Mouse (Mus musculus) midbrain, postnatal 0 days (tissue): ENCODE measurements around the gene Pef1. TPM values are rescaled to one million over a fixed set of nuclear protein-coding genes. Genes with fewer than 3 reads are reported as not detected.

Experiments used
- ATAC-seq: fragments of 200-750 bp; cut with Nextera tagmentation; 2 replicates; pipeline ENCODE4 v1.8.0; 2017; ENCODE audit warnings: moderate number of reproducible peaks, mild to moderate bottlenecking, moderate TSS enrichment, moderate library complexity; ENCODE audit not compliant: low FRiP score
- DNase-seq: peaks from one replicate; pipeline ENCODE4 v3.0.0-alpha.2; 2015; ENCODE audit warnings: low spot score
- H3K27ac ChIP-seq: fragments of 300-500 bp; sonication (generic); 2 replicates; pipeline ENCODE4 v1.5.1; 2014; ENCODE audit warnings: low read depth, mild to moderate bottlenecking, low read length, mixed read lengths
- H3K27me3 ChIP-seq: fragments of 300-500 bp; sonication (generic); 2 replicates; pipeline ENCODE4 v1.6.1; 2014; ENCODE audit warnings: low read length, control low read depth, mixed read lengths; ENCODE audit not compliant: insufficient read depth
- H3K36me3 ChIP-seq: fragments of 300-500 bp; sonication (generic); 2 replicates; pipeline ENCODE4 v1.6.1; 2014; ENCODE audit warnings: low read length, control low read depth, mixed read lengths; ENCODE audit not compliant: insufficient read depth
- H3K4me1 ChIP-seq: fragments of 300-500 bp; sonication (generic); 2 replicates; pipeline ENCODE4 v1.6.1; 2014; ENCODE audit warnings: mild to moderate bottlenecking, control low read depth, antibody characterized with exemption, low read length, mixed read lengths; ENCODE audit not compliant: insufficient read depth
- H3K4me2 ChIP-seq: fragments of 300-500 bp; sonication (generic); 2 replicates; pipeline ENCODE4 v1.6.1; 2014; ENCODE audit warnings: low read depth, mild to moderate bottlenecking, low read length, mixed read lengths; ENCODE audit not compliant: poor library complexity, severe bottlenecking
- H3K4me3 ChIP-seq: fragments of 300-500 bp; sonication (generic); 2 replicates; pipeline ENCODE4 v1.5.1; 2014; ENCODE audit warnings: low read depth, mild to moderate bottlenecking, low read length, moderate library complexity
- H3K9ac ChIP-seq: fragments of 300-500 bp; sonication (generic); replicated peaks from 2 replicates; pipeline ENCODE4 v1.6.1; 2014; ENCODE audit warnings: mild to moderate bottlenecking, low read length, moderate library complexity, mixed read lengths; ENCODE audit not compliant: poor library complexity, severe bottlenecking
- H3K9me3 ChIP-seq: fragments of 300-500 bp; sonication (generic); 2 replicates; pipeline ENCODE4 v1.6.1; 2016; ENCODE audit warnings: low read length, control low read depth
- CTCF ChIP-seq: IDR thresholded peaks from 2 replicates; pipeline ENCODE4 v1.5.1; 2016; ENCODE audit warnings: antibody characterized with exemption, mild to moderate bottlenecking
- WGBS: fragments of 180-500 bp; shearing (Covaris S2); extraction: QIAGEN DNeasy Blood & Tissue Kit; methylation state at CpG from one replicate; pipeline ENCODE4 v1.1.7; 2014; 5-methylcytosine and 5-hydroxymethylcytosine counted together
- polyA plus RNA-seq: library from polyadenylated mRNA; unstranded; fragments of >200 nt; fragmentation: Nextera tagmentation; extraction: Ambion mirVana; gene quantifications from 2 replicates; pipeline ENCODE4 v1.2.1, GENCODE M21; 2015
- total RNA-seq: library from RNA; depleted of rRNA; stranded (reverse); fragments of >200 nt; gene quantifications from 2 replicates; pipeline ENCODE4 v1.2.3, GENCODE M21; 2014

Gene Pef1
- total and polyA plus RNA-seq, 2 experiments from 2014 or later, result 59.5 to 61.5 TPM

DNA sequence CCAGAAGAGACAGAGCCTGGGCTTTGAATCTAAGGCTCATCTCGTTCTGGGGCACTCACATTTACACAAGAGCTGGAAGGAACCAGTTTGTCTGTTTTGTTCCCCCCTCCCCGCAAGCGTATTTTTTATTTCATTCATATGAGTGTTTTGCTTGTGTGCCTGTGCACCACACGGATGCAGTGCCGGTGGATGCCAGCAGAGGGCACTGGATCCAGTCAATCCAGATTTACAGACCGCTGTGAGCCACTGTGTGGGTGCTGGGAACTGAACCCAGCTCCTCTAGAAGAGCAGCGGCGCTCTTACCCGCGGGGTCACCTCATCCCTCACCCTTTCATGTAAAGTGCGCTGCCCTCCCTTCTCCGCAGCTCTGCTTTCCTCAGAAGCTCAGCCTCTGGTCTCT lies 1.3 kb downstream of the Pef1 start:
- no peak overlapping the region for H3K27ac ChIP-seq
- WGBS, result 82% methylated on average over 12 of the region's 12 CpGs
- no peaks in the 10 kb centered on the region for H3K27me3 ChIP-seq
- H3K9ac ChIP-seq, result no peak overlapping the region
- DNase-seq, result no peak
- 0 out of 2 replicates have a peak, but pooled peaks cover 3% of the 10 kb centered on the region for H3K9me3 ChIP-seq
- H3K4me2 ChIP-seq, result no peak overlapping the region
- TF ChIP-seq CTCF, result peak; percentile 35
- ATAC-seq, result no peak
- no peaks in the 10 kb centered on the region for H3K36me3 ChIP-seq
- no peak overlapping the region for H3K4me3 ChIP-seq
- H3K4me1 ChIP-seq, result peaks cover 3% of the 10 kb centered on the region; the same call in 1 of the 2 replicates

DNA sequence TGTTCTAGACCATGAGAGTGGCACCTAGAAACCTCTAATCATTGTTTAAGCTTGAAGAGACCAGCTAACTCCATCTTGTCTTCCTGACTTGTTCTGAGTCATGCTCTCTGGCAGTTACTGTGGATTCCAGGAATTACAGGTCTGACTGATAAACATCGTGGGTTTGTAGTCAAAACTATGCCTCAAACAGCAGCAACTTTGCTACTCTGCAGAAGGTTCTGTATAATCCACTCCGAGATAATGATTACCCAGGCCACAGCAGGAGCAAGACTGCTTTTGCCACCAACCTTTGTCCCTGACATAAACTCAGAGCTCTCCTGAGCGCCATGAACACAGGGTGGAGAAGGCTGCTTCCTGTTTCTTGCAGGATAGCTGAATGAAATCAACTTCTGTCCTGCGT lies 2.2 kb downstream of the Pef1 start:
- peaks cover 3% of the 10 kb centered on the region; the same call in 1 of the 2 replicates for H3K4me1 ChIP-seq
- no peak for TF ChIP-seq CTCF
- no peak overlapping the region for H3K27ac ChIP-seq
- no peak overlapping the region for H3K4me2 ChIP-seq
- ATAC-seq, result no peak
- 0 out of 2 replicates have a peak, but pooled peaks cover 3% of the 10 kb centered on the region for H3K9me3 ChIP-seq
- WGBS, result 80% methylated on average over 4 of the region's 4 CpGs
- no peak overlapping the region for H3K9ac ChIP-seq
- H3K27me3 ChIP-seq, result no peaks in the 10 kb centered on the region
- no peak for DNase-seq
- H3K4me3 ChIP-seq, result no peak overlapping the region
- no peaks in the 10 kb centered on the region for H3K36me3 ChIP-seq

DNA sequence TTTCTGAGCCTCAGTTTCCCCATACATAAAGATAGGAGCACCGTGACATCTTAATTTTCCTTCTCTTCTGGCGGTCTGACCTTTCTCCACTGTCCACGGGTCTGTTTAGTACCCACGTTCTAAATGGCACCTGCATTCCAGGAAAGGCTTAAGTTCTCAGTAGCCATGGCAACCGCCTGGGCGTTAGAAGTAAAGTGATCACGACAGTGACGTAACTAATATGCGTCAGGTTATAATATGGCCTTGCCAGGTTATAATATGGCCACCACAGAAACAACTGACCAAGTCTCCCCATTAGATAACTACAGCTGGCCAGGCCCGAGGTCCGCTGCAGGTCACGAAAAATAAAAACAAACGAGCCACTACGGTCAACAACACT lies 4.7 kb downstream of the Pef1 start:
- H3K4me3 ChIP-seq, result peak overlapping the region; percentile 46
- H3K4me1 ChIP-seq, result no peaks in the 10 kb centered on the region
- DNase-seq (peak; percentile 92), ATAC-seq (peak; percentile 83)
- peak overlapping the region; percentile 50 for H3K9ac ChIP-seq
- no peaks in the 10 kb centered on the region for H3K27me3 ChIP-seq
- no peaks in the 10 kb centered on the region for H3K36me3 ChIP-seq
- 0 out of 2 replicates have a peak, but pooled peaks cover 3% of the 10 kb centered on the region for H3K9me3 ChIP-seq
- TF ChIP-seq CTCF, result no peak
- H3K4me2 ChIP-seq, result peak overlapping the region; percentile 38
- whole genome bisulfite sequencing, result 10% methylated on average over 14 of the region's 14 CpGs
- H3K27ac ChIP-seq, result peak overlapping the region; percentile 58

GRCm38 (mm10) chr4:130107444-130108131 lies 5.2 kb downstream of the Pef1 start:
- Histone ChIP-seq H3K4me3 (peak overlapping the region; percentile 46), H3K27me3 (no peaks in the 10 kb centered on the region), H3K9me3 (0 out of 2 replicates have a peak, but pooled peaks cover 3% of the 10 kb centered on the region), H3K9ac (peak overlapping the region; percentile 50), H3K4me1 (no peaks in the 10 kb centered on the region), H3K36me3 (no peaks in the 10 kb centered on the region), H3K27ac (peak overlapping the region; percentile 58), H3K4me2 (peak overlapping the region; percentile 58)
- peak; percentile 96 for ATAC-seq
- under 1% methylated on average over 39 of the region's 39 CpGs for WGBS
- peak; percentile 100 for DNase-seq
- no peak for TF ChIP-seq CTCF

DNA sequence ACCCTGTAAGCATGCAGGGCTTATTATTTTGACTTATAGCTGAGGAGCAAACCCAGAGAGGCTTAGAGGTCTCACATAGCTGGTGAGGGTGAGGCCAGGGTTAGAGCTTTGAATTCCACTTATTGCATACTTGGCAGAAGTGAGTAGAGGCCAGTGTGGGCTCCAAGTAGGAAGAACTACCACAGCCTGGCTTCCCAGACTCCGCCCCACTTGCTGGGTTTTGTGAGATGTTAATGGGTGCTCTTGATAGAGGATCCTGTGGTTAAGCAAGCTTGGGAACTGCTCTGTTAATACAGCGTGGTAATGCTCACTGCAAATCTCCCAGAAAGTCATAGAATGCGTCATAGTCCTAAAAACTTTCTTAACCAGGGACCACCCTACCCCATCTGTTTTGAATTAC lies 6.6 kb downstream of the Pef1 start:
- TF ChIP-seq CTCF, result no peak
- Histone ChIP-seq H3K4me1 (no peaks in the 10 kb centered on the region), H3K9me3 (no peaks in the 10 kb centered on the region), H3K36me3 (no peaks in the 10 kb centered on the region), H3K4me3 (no peak overlapping the region), H3K4me2 (no peak overlapping the region), H3K27ac (no peak overlapping the region), H3K27me3 (no peaks in the 10 kb centered on the region), H3K9ac (no peak overlapping the region)
- DNase-seq (no peak), ATAC-seq (no peak)
- WGBS, result 87% methylated on average over 3 of the region's 3 CpGs

- H3K9me3 ChIP-seq, result no peaks in the 10 kb centered on the region
- no peak overlapping the region for H3K27ac ChIP-seq
- no peaks in the 10 kb centered on the region for H3K27me3 ChIP-seq
- no peak overlapping the region for H3K4me3 ChIP-seq
- H3K4me1 ChIP-seq, result no peaks in the 10 kb centered on the region
- H3K4me2 ChIP-seq, result no peak overlapping the region
- ATAC-seq, result no peak
- 95% methylated on average over 9 of the region's 9 CpGs for WGBS
- H3K36me3 ChIP-seq, result no peaks in the 10 kb centered on the region
- TF ChIP-seq CTCF, result no peak
- no peak for DNase-seq
- no peak overlapping the region for H3K9ac ChIP-seq
These were observed 7.3 kb downstream of the Pef1 start for GRCm38 (mm10) chr4:130109666-130110065.
